Mouse (Mus musculus): ENCODE measurements at regions not wholly inside any gene's neighbourhood (a gene's known extent, or its start where the extent isn't known, plus 50 kb on each side); places are given as distances from the start of the nearest gene placed in this dataset.

- DNase-seq (ENCODE audit: low spot score) = no peak
Measured at GRCm38 (mm10) chr16:75104894-75105293, 481.0 kb downstream of the Lipi start.

GRCm38 (mm10) chr16:75093163-75093562 lies 492.7 kb downstream of the Lipi start:
- DNase-seq (ENCODE audit: low spot score) = peak; percentile 28

- DNase-seq (ENCODE audit: low spot score) = peak; percentile 65
Measured at GRCm38 (mm10) chr16:75092471-75093130, 493.3 kb downstream of the Lipi start.

- no peak for DNase-seq (ENCODE audit: low spot score)
Measured at GRCm38 (mm10) chr16:75091931-75092330, 493.9 kb downstream of the Lipi start.

GRCm38 (mm10) chr16:75089383-75090035 lies 496.4 kb downstream of the Lipi start:
- peak; percentile 81 for DNase-seq (ENCODE audit: low spot score)

DNA sequence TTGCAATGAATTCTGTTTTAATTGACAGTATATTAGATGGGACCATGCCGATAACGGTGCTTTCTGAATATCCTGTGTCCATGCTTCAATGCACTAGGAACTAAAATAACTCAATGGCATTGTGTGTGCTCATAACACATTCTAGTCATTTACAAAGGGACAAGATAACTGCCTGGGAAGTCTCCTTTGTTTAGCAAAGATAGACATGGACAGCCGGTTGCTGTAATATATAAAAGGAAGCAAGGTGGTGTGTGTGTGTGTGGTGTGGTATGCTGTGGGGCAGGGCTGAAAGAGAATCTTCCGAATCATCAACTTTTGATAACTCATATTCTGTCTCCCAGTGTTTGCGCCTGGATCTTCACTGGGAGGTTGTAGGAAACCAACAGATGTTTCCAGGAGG lies 497.2 kb downstream of the Lipi start:
- DNase-seq (ENCODE audit: low spot score) = peak; percentile 72

DNA sequence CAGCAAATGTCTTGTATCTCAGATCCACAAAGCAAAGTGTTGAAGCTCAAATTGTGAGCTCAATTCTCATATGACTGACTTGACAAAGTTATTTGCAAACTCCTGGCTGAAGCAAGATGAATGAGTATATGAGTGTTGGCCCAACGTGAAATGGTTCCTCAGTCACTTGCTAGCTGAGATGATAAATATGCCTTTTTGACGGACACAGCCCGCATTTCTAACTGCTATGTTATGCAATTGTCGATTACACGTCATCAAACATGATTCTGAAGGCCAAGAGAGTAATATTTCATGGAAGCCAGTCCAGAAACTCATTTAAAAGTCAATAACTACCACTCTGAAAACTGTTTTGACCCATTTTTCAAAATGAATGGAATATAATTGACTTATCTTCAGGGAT lies 520.6 kb downstream of the Lipi start:
- DNase-seq (ENCODE audit: low spot score) = no peak

DNA sequence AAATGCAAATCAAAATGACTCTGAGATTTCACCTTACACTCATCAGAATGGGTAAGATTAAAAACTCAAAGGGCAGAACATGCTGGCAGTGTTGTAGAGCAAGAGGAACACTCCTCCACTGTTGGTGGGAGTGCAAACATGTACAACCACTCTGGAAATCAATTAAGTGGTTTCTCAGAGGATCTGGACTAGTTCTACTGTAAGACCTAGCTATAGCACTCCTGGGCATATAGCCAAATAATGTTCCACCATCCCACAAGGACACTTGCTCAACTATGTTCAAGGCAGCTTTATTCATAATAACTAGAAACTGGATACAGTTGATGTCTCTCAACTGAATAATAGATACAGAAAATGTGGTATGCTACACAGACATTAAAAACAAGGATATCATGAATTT lies 532.9 kb downstream of the Lipi start:
- no peak for DNase-seq (ENCODE audit: low spot score)

- no peak for DNase-seq (ENCODE audit: low spot score)
Measured at GRCm38 (mm10) chr16:75045969-75046368, 539.9 kb downstream of the Lipi start.
